Mouse (Mus musculus) A20 (cell line): ENCODE measurements around the gene Cemip2.
A peak's percentile ranks its signal among the peaks of the same experiment; 100 is the strongest.

Experiments
- DNase-seq: peaks from one replicate; pipeline ENCODE4 v3.0.0-alpha.2; 2011; ENCODE audit warnings: low read depth, low spot score

Cemip2 gene

GRCm38 (mm10) chr19:21778147-21778917 is at the start of gene Cemip2:
Cemip2 (plus strand) TSS chr19:21778342.
- DNase-seq, result peak; percentile 97

DNA sequence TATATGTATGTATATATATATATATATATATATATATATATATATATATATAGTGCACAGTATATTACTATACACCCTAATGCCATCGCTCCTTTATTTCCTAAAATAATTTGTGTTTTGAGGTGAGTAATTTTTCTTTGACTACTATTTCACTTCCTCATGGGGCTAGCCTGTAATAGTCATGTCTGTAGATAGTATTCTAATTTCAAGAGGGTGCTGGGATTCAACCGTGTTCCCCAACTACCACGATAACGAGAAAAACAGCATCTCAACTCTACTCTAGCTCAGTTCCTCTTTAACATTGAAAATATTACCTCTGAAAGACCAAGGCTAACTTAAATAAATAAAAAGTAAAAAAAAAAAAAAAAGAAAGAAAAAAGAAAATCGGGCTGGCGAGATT is 49.8 kb upstream of the Cemip2 start:
- peak; percentile 54 for DNase-seq

DNA sequence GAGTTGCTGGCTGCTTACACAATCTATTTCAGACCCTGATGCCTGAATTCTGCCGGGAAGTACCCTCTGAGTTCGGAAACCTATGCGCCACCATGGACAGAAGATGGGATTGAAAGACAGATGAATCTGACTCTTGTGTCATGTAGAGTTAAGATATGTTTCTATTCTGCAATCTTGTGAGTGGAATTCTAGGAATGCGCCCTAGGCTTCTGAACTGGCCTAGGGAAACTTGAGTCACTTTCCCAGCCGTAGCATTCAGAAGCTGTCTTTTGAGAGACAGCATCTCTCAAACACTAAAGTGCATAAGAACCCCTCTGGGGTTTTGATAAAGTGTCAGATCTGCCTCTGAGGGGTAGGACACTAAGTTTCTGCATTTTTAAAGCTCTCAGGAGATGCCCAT is 46.3 kb upstream of the Cemip2 start:
- no peak for DNase-seq

GRCm38 (mm10) chr19:21733176-21733575 is 45.0 kb upstream of the Cemip2 start:
- no peak for DNase-seq

- no peak for DNase-seq
Observed at GRCm38 (mm10) chr19:21734112-21734511, 44.0 kb upstream of the Cemip2 start.

DNA sequence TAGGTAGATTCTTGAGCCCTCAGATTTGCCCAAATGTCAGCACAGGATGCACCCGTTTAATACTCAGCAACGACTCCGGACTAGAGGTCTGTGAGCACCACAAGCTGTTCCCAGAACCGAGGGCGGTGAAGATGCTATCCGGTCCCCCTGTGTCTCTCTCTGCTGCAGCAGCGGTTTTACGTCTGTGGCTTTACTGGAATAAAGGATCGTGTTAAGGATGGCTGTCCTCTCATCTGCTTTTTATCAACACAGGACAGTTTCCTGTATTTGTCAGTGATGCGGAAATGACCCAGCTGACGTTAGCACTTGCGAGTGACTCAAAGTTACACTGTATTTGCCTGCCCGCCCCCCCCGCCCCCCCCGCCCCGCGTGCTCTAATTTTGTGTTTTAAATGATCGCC is 40.7 kb upstream of the Cemip2 start:
- DNase-seq, result no peak

GRCm38 (mm10) chr19:21737881-21738590 is 40.1 kb upstream of the Cemip2 start:
- no peak for DNase-seq

GRCm38 (mm10) chr19:21738591-21739280 is 39.4 kb upstream of the Cemip2 start:
- DNase-seq, result no peak

- no peak for DNase-seq
Observed at GRCm38 (mm10) chr19:21742138-21742537, 36.0 kb upstream of the Cemip2 start.

DNA sequence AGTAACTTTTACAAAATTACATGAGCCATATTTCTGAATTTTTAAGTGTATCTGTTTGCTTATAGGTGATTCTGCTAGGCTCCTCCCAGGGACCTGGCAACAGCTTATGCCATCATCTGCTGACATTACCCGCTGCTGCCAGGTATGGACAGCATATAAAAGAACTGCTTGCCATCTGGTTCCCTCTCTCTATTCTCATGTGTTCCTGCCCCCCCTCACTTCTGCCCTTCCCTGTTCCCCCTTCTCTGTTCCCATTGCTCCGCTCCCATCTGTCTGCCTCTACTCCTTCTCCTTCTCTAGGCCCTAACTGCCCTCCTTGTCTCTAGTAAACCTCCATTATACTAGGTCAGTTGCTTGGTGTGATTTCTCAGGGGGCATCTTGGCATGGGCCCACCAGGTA is 32.6 kb upstream of the Cemip2 start:
- DNase-seq, result no peak

DNA sequence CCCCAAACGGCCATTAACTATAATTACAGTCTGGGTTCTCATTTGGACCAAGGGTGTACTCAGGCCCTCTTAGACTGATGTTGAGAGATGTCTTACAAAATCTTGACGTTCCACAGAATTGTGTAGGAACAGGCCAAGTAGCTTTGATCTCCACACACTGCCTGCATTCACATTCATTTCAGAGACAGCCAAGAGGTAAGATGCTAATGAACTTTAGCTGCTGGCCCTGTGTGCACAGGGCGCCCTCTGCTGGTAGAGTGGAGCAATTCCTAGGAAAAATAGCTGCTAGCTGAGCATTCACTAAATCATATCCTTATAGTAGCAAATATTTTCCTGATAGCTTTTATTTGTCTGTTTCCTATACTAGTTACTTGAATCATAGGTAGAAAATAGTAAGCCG is 30.8 kb upstream of the Cemip2 start:
- DNase-seq, result peak; percentile 83

- no peak for DNase-seq
Observed at GRCm38 (mm10) chr19:21750154-21750553, 28.0 kb upstream of the Cemip2 start.

DNA sequence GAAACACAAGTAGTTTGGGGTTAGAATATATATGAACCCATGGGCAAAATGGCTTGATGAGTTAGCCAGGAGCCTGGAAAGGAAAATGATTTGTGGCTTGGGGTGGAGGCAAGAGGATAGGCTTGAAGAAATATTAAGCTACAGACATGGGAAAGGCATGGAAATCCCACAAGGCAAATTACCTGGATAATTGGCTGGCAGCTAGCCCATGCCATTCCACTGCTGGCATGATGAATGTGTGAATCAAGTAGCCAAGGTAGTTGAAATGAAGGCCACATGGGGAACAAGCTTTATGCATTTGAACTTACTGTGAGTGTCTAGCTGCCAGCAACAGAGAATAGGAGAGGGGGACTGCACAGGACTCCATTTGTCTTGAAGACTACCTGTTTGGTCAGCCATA is 16.5 kb upstream of the Cemip2 start:
- DNase-seq, result no peak

DNA sequence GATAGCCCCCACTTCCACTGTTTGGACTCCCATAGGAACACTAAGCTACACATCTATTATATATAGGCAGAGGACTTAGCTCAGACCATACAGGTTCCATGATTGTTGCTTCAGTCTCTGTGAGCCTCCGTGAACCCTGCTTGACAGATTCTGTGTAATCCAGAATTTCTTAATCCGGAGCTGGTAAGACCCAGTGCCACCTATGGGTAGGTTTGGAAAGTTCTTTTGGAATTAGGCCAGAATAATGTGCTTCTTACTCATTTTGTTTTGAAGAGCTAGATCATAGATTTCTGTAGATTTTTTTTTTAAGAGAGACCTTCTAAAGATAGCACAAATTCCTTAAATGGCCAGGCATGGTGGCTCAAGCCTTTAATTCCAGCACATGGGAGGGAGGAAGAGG is 14.1 kb upstream of the Cemip2 start:
- DNase-seq, result no peak

DNA sequence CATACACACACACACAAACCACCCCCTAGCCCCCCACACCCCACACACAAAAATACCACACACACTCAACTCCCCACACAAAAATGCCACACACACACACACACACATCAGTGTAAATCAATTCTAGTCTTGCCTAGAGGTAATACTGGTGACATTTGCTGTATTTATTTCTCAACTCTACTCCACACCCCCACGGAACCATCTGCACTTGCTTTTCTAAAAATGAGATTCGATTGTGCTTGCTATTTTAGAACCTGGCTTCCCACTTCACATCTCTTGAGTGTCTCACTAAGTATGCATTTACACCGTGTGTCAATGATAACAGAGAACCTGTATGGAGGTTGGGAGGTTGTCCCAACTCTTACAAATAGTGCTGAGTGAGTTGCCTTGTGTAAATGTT is 13.4 kb upstream of the Cemip2 start:
- DNase-seq, result no peak

DNA sequence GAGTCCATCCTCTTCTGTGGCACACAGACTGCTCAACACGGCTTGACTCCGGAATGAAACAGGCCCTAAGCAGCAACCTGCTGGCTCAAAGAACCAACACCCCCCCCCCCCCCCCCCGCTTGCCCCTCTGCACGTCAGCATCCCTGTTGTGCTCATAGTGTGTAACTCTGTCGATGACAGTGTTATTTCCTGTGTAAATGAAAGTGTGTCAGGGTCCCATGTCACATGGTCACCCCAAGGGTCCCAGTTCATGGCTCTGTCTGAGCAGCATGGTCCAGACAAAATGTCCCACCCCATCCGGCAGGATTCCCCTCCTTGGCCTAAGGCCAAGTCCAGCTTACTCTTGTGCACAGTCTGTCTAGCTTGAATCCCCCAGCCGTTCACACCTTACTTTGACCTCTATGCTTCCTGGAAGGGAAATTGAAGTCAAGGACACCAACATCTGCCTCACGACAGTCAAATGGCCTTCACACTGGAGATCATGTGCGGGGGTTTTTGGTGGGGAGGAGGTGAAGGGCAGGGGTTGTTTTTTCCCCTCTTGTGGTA is 10.6 kb upstream of the Cemip2 start:
- no peak for DNase-seq

GRCm38 (mm10) chr19:21769796-21770195 is 8.3 kb upstream of the Cemip2 start:
- no peak for DNase-seq

GRCm38 (mm10) chr19:21771586-21771985 is 6.6 kb upstream of the Cemip2 start:
- DNase-seq, result no peak

GRCm38 (mm10) chr19:21773621-21774020 is 4.5 kb upstream of the Cemip2 start:
- no peak for DNase-seq

- no peak for DNase-seq
Observed at GRCm38 (mm10) chr19:21775629-21776028, 2.5 kb upstream of the Cemip2 start.

GRCm38 (mm10) chr19:21776671-21777070 is 1.5 kb upstream of the Cemip2 start:
- no peak for DNase-seq

DNA sequence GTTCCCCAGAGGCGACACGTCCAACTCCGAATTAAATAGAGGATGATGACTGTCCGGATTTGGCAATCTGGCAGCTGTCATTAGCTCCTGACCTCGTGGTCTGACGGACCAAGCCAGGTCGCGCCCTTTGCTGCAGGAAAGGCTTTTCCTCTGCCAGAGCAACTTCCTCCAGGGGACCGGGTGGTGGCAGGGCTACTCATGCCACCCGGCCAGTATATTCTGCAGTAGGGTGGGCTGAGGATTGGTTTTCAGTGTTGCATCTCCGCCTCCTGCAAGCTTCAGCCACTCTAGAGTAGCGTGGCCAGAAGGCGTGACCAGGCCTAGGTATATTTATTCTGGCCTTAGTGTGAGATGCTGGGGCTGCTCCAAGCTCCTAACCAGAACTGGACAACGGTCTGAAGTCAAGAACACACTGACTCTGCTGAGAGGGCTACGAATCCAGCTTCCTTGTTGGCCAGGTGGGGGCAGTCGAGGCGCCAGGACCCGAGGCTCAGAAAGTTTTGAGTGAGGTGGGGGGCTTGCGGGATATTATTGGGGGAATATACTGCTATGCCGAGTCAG is 891 bp upstream of the Cemip2 start:
- DNase-seq, result peak; percentile 76
